Mouse (Mus musculus): ENCODE measurements around the gene Tmem156. TPM values are rescaled to one million over a fixed set of nuclear protein-coding genes. Genes with fewer than 3 reads are reported as not detected.

The Tmem156 gene
- polyA plus RNA-seq, 1 experiment from 2014 or later: not detected

DNA sequence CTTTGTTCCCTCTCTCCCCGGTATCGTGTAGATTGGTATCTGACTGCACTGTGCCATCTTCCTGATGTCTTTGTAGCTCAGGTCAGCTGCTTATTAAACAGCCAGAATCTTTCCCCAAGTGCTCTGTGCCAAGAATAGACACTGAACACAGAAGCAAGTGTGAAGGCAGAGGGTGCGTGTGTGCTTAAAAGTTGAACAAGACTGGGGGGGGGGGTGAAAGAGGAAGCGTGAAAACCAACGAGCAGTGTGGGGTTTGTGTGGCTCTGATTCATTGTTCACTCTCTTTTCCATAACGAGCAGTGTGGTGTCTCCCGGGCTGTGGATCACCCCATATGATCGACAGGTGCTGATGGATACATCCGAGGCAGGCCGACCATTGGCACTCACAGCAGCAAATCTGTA, 10.7 kb upstream of the Tmem156 start:
- Histone ChIP-seq H3K36me3 (ENCODE audit: control insufficient read depth, insufficient read depth, low read length) (no peaks in the 10 kb centered on the region), H3K4me1 (replicated peaks; ENCODE audit: control insufficient read depth, insufficient read depth, low read length) (peaks cover 2% of the 10 kb centered on the region; the same call in 1 of the 2 replicates)

DNA sequence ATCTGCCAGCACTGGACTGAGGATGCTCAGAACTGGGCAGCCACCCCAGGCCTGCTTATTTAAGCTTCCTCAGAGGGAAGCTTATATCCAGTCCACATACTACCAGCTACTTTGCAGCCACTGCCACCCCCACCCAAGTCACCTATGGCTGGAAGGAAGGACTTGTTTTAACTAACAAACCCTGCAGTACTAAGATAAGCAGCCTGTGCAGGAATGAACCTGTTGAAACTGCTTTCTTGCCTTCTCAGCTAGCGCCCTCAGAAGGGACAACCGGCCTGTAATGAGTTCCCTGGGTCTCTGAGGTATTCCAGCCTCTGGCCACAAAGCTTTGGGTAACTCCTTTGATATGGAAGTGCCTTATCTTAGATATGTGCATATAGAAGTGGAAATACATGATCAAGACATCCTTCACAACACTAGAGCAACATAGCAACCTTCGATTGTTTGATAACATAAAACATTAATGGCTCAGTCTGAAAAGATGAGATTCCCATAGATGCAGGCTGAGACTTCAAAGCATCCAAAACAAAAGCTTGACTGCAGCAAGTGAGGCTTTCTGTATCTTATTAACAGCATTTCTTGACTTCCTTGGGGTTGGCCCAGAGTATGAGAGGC, 10.2 kb upstream of the Tmem156 start:
- Histone ChIP-seq H3K4me3 (ENCODE audit: low read depth, low read length) (no peak overlapping the region), H3K4me1 (replicated peaks; ENCODE audit: control insufficient read depth, insufficient read depth, low read length) (peaks cover 2% of the 10 kb centered on the region; the same call in 1 of the 2 replicates), H3K9me3 (ENCODE audit: control insufficient read depth, low read length) (no peaks in the 10 kb centered on the region), H3K4me2 (ENCODE audit: low read depth, low read length, severe bottlenecking) (no peak overlapping the region), H3K27ac (ENCODE audit: low read depth, low read length) (no peak overlapping the region), H3K27me3 (ENCODE audit: control insufficient read depth, insufficient read depth, low read length) (no peaks in the 10 kb centered on the region), H3K36me3 (ENCODE audit: control insufficient read depth, insufficient read depth, low read length) (no peaks in the 10 kb centered on the region), H3K9ac (ENCODE audit: low read length) (no peak overlapping the region)
- DNase-seq (ENCODE audit: low spot score) (no peak), ATAC-seq (replicated peaks; ENCODE audit: low FRiP score) (no peak)
- 81% methylated on average over 3 of the region's 3 CpGs for WGBS

More for the DNA sequence above, 10.7 kb upstream of the Tmem156 start:
- Histone ChIP-seq H3K9ac (ENCODE audit: low read length) (no peak overlapping the region), H3K27me3 (ENCODE audit: control insufficient read depth, insufficient read depth, low read length) (no peaks in the 10 kb centered on the region), H3K4me2 (ENCODE audit: low read depth, low read length, severe bottlenecking) (no peak overlapping the region), H3K9me3 (ENCODE audit: control insufficient read depth, low read length) (no peaks in the 10 kb centered on the region), H3K27ac (ENCODE audit: low read depth, low read length) (no peak overlapping the region), H3K4me3 (ENCODE audit: low read depth, low read length) (no peak overlapping the region)
- no peak for DNase-seq (ENCODE audit: low spot score)
- 66% methylated on average over 10 of the region's 10 CpGs for WGBS
- no peak for ATAC-seq (replicated peaks; ENCODE audit: low FRiP score)

DNA sequence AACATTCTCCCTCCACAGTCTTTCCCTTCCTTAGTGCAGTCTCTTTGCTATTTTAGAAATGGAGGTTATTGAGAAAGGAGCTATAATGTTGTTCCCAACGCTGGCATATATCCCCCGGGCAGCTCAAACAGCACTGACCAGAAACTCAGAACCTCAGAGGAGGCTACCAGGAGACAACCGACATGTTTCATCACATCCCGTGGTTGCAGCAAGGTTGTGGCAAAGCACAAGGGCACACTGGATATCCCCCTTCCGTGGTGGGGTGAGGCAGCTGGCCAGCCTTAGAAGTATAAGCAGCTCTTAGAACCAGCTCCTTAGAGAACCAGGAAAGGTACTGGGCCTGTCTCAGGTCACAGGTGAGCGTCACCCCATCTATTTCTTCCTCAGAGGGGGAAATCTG, 9.7 kb upstream of the Tmem156 start:
- DNase-seq (ENCODE audit: low spot score): no peak
- 92% methylated on average over 6 of the region's 6 CpGs for WGBS
- H3K4me3 ChIP-seq (ENCODE audit: low read depth, low read length): no peak overlapping the region
- no peak overlapping the region for H3K27ac ChIP-seq (ENCODE audit: low read depth, low read length)
- no peaks in the 10 kb centered on the region for H3K27me3 ChIP-seq (ENCODE audit: control insufficient read depth, insufficient read depth, low read length)
- H3K4me1 ChIP-seq (replicated peaks; ENCODE audit: control insufficient read depth, insufficient read depth, low read length): peaks cover 2% of the 10 kb centered on the region; the same call in 1 of the 2 replicates
- no peaks in the 10 kb centered on the region for H3K9me3 ChIP-seq (ENCODE audit: control insufficient read depth, low read length)
- no peak overlapping the region for H3K9ac ChIP-seq (ENCODE audit: low read length)
- ATAC-seq (replicated peaks; ENCODE audit: low FRiP score): no peak
- H3K36me3 ChIP-seq (ENCODE audit: control insufficient read depth, insufficient read depth, low read length): no peaks in the 10 kb centered on the region
- H3K4me2 ChIP-seq (ENCODE audit: low read depth, low read length, severe bottlenecking): no peak overlapping the region

DNA sequence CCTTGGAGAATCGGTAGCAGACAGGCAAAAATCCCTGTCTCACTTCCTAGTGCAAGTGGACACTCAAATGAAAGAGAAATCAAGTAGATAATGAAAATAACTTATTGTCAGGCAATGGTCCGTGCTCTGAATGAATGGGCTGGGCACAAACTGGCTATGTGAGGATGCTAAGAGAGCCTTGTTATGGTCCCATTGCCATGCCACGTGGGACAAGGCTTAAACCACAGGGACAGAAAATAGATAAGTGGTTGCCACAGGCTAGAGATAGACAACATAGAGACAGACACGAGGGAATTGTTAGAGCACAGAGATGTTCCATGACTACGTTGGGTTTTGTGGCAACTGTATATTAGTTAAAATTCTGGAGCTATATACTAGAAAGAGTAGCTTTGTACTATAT, 9.3 kb upstream of the Tmem156 start:
- Histone ChIP-seq H3K4me1 (replicated peaks; ENCODE audit: control insufficient read depth, insufficient read depth, low read length) (peaks cover 2% of the 10 kb centered on the region; the same call in 1 of the 2 replicates), H3K27me3 (ENCODE audit: control insufficient read depth, insufficient read depth, low read length) (no peaks in the 10 kb centered on the region), H3K4me2 (ENCODE audit: low read depth, low read length, severe bottlenecking) (no peak overlapping the region), H3K9ac (ENCODE audit: low read length) (no peak overlapping the region), H3K27ac (ENCODE audit: low read depth, low read length) (no peak overlapping the region), H3K9me3 (ENCODE audit: control insufficient read depth, low read length) (no peaks in the 10 kb centered on the region), H3K36me3 (ENCODE audit: control insufficient read depth, insufficient read depth, low read length) (no peaks in the 10 kb centered on the region), H3K4me3 (ENCODE audit: low read depth, low read length) (no peak overlapping the region)
- no peak for DNase-seq (ENCODE audit: low spot score)
- 87% methylated on average over 5 of the region's 5 CpGs for WGBS
- ATAC-seq (replicated peaks; ENCODE audit: low FRiP score): no peak

DNA sequence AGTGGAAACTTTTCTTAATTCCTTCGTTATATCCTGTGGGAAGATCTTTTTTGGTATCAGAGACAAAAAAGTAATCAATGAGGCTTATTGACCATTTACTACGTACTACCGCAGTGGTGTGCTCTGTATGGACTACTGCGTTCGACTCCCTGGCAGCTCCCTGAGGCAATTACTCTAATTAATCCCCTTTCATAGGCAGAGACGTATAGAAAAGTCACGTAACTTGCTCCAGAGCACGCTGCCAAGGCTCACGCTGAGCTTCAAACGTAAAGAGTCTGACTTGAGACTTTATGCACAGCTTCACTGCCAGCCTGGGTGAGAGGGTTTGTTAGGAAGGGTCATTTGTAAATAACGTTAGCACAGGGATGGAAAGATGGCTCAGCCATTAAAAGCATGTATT, 8.1 kb upstream of the Tmem156 start:
- WGBS: 22% methylated on average over 11 of the region's 11 CpGs
- no peaks in the 10 kb centered on the region for H3K27me3 ChIP-seq (ENCODE audit: control insufficient read depth, insufficient read depth, low read length)
- no peak for DNase-seq (ENCODE audit: low spot score)

DNA sequence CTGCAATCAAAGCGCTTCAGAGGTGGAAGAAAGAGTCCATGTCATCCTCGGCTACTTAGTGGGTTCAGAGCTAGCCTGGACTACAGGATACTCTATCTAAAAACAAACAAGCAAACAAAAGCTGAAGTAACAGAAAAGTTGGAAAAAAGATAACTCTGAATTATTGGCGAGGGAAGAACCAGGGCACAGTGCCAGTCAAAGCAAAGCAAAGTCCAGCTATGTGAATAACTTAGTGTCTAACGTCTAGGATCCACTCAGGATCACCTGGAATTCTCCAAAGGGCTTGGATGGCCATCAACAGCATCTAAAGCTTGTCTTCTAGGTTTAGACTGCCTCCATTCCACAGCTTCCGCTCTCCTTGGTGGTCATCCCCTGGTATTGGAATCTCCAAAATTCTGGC, 5.5 kb upstream of the Tmem156 start:
- Histone ChIP-seq H3K9me3 (ENCODE audit: control insufficient read depth, low read length) (no peaks in the 10 kb centered on the region), H3K27me3 (ENCODE audit: control insufficient read depth, insufficient read depth, low read length) (no peaks in the 10 kb centered on the region), H3K4me2 (ENCODE audit: low read depth, low read length, severe bottlenecking) (no peak overlapping the region), H3K36me3 (ENCODE audit: control insufficient read depth, insufficient read depth, low read length) (no peaks in the 10 kb centered on the region), H3K4me1 (replicated peaks; ENCODE audit: control insufficient read depth, insufficient read depth, low read length) (peaks cover 2% of the 10 kb centered on the region; the same call in 1 of the 2 replicates), H3K4me3 (ENCODE audit: low read depth, low read length) (no peak overlapping the region), H3K9ac (ENCODE audit: low read length) (no peak overlapping the region), H3K27ac (ENCODE audit: low read depth, low read length) (no peak overlapping the region)
- WGBS: 93% methylated on average over 5 of the region's 5 CpGs
- ATAC-seq (replicated peaks; ENCODE audit: low FRiP score) (no peak), DNase-seq (ENCODE audit: low spot score) (no peak)

More for the DNA sequence above, 8.1 kb upstream of the Tmem156 start:
- H3K4me2 ChIP-seq (ENCODE audit: low read depth, low read length, severe bottlenecking): no peak overlapping the region
- no peaks in the 10 kb centered on the region for H3K36me3 ChIP-seq (ENCODE audit: control insufficient read depth, insufficient read depth, low read length)
- H3K9me3 ChIP-seq (ENCODE audit: control insufficient read depth, low read length): no peaks in the 10 kb centered on the region
- no peak overlapping the region for H3K9ac ChIP-seq (ENCODE audit: low read length)
- H3K4me1 ChIP-seq (replicated peaks; ENCODE audit: control insufficient read depth, insufficient read depth, low read length): peaks cover 2% of the 10 kb centered on the region; the same call in 1 of the 2 replicates
- no peak overlapping the region for H3K27ac ChIP-seq (ENCODE audit: low read depth, low read length)
- H3K4me3 ChIP-seq (ENCODE audit: low read depth, low read length): no peak overlapping the region
- peak; percentile 60; the same call in 1 of the 2 replicates for ATAC-seq (replicated peaks; ENCODE audit: low FRiP score)

DNA sequence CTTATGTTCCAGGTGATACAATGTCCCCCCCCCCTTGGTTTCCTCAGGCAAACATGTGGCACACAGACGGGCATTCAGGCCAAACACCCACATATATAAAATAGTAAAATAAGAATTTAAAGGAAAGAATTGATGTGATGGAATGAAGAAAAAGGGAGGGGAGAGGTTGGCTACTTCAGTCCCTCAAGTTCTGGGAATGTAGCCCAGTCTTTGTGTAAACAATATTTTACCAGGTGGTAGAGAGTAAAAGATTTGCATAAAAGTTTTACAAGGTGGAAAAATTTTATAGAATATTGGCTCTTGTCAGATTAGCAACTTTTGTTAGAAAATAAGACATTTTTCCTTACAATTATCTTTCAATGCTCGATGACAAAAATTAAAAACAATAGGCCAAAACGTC, 4.9 kb upstream of the Tmem156 start:
- H3K4me2 ChIP-seq (ENCODE audit: low read depth, low read length, severe bottlenecking): no peak overlapping the region
- H3K36me3 ChIP-seq (ENCODE audit: control insufficient read depth, insufficient read depth, low read length): no peaks in the 10 kb centered on the region
- 86% methylated on average over 3 of the region's 3 CpGs for WGBS
- H3K27me3 ChIP-seq (ENCODE audit: control insufficient read depth, insufficient read depth, low read length): no peaks in the 10 kb centered on the region
- no peak for ATAC-seq (replicated peaks; ENCODE audit: low FRiP score)
- H3K4me1 ChIP-seq (replicated peaks; ENCODE audit: control insufficient read depth, insufficient read depth, low read length): peaks cover 2% of the 10 kb centered on the region; the same call in 1 of the 2 replicates
- H3K9ac ChIP-seq (ENCODE audit: low read length): no peak overlapping the region
- H3K27ac ChIP-seq (ENCODE audit: low read depth, low read length): no peak overlapping the region
- no peaks in the 10 kb centered on the region for H3K9me3 ChIP-seq (ENCODE audit: control insufficient read depth, low read length)
- no peak overlapping the region for H3K4me3 ChIP-seq (ENCODE audit: low read depth, low read length)
- no peak for DNase-seq (ENCODE audit: low spot score)

DNA sequence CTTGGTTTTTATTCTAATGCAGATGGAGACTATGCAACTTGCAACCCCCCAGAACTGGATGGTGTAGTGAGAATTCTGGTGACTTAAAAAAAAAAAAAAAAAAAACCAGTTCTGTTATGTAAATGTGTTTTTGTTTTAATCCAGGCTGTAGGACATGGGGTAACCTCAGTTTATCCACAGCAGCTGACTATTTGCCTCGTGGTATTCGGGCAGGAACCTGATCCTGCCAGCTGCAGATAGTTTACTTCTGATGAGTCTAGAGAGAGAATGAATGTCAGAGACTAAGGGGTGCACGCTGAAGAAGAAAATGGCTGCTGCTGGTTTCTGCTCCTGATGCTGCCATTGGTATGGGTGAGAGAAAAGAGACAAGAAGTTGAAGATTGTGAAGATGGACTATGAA, 4.2 kb upstream of the Tmem156 start:
- ATAC-seq (replicated peaks; ENCODE audit: low FRiP score) (no peak), DNase-seq (ENCODE audit: low spot score) (no peak)
- Histone ChIP-seq H3K4me1 (replicated peaks; ENCODE audit: control insufficient read depth, insufficient read depth, low read length) (peaks cover 2% of the 10 kb centered on the region; the same call in 1 of the 2 replicates), H3K9me3 (ENCODE audit: control insufficient read depth, low read length) (no peaks in the 10 kb centered on the region), H3K4me3 (ENCODE audit: low read depth, low read length) (no peak overlapping the region), H3K27me3 (ENCODE audit: control insufficient read depth, insufficient read depth, low read length) (no peaks in the 10 kb centered on the region), H3K4me2 (ENCODE audit: low read depth, low read length, severe bottlenecking) (no peak overlapping the region), H3K27ac (ENCODE audit: low read depth, low read length) (no peak overlapping the region), H3K36me3 (ENCODE audit: control insufficient read depth, insufficient read depth, low read length) (no peaks in the 10 kb centered on the region), H3K9ac (ENCODE audit: low read length) (no peak overlapping the region)
- 85% methylated on average over 3 of the region's 3 CpGs for WGBS

DNA sequence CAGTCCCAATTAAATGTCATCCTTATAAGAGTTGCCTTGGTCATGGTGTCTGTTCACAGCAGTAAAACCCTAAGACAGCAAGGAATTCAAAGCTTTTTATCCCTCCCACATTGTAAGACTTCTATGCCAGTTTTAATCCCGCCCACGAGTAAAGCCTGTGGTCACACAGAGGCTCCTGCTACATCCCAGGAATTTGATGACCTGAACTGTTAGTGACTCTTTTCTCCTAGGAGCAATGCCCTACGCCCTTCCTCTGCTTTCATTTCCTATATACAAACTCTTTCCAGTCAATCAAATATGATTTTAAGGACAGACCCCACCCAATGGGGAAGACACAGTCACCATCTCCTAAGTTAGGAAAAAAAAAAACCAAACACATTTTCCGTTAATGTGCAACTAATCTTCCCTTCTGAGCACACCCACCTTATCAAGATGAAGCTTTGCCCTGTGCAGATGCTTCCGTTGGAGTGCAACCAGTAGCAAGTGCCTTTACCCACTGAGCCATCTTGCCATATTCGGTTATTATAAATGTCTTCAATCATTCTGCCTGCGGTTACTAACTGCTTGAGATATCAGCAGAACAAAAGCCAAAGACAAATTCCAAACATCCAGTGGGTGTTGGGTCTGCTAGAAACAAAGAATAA, 3.1 kb upstream of the Tmem156 start:
- no peak overlapping the region for H3K27ac ChIP-seq (ENCODE audit: low read depth, low read length)
- no peak overlapping the region for H3K4me2 ChIP-seq (ENCODE audit: low read depth, low read length, severe bottlenecking)
- H3K9ac ChIP-seq (ENCODE audit: low read length): no peak overlapping the region
- DNase-seq (ENCODE audit: low spot score): no peak
- whole genome bisulfite sequencing: 89% methylated on average over 7 of the region's 7 CpGs
- peaks cover under 1% of the 10 kb centered on the region; the same call in 1 of the 2 replicates for H3K4me1 ChIP-seq (replicated peaks; ENCODE audit: control insufficient read depth, insufficient read depth, low read length)
- no peak overlapping the region for H3K4me3 ChIP-seq (ENCODE audit: low read depth, low read length)
- no peaks in the 10 kb centered on the region for H3K36me3 ChIP-seq (ENCODE audit: control insufficient read depth, insufficient read depth, low read length)
- no peaks in the 10 kb centered on the region for H3K9me3 ChIP-seq (ENCODE audit: control insufficient read depth, low read length)
- ATAC-seq (replicated peaks; ENCODE audit: low FRiP score): no peak
- H3K27me3 ChIP-seq (ENCODE audit: control insufficient read depth, insufficient read depth, low read length): no peaks in the 10 kb centered on the region

Measured in forebrain, embryonic 11.5 days (tissue).